Mouse (Mus musculus): ENCODE measurements at regions not wholly inside any gene's neighbourhood (a gene's known extent, or its start where the extent isn't known, plus 50 kb on each side); places are given as distances from the start of the nearest gene placed in this dataset.

DNA sequence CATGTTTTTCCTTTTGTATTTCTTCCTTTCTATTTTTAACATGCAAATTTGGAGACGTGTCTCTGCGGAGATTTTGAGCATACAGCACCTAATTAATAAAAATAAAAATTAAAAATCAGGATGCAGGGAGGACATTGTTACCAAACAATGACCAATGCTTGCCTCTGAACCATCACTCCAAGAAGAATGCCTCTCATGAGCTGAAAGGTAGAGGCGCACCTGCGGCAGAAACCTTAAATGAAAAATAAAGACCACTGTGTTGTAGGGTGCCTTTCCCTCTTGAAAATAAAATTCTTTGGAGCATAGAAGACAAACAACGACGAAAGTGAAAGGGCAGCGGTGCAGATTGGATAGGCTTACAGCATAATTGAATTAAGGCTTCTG, 204.8 kb upstream of the Isl1 start:
- Histone ChIP-seq H3K36me3 (ENCODE audit: control insufficient read depth, insufficient read depth, low read length) (no peaks in the 10 kb centered on the region), H3K27ac (replicated peaks; ENCODE audit: insufficient read depth, low read depth, low read length) (no peak overlapping the region), H3K9ac (ENCODE audit: low read depth, low read length) (no peak overlapping the region), H3K4me3 (ENCODE audit: insufficient read depth, low read depth, low read length) (no peak overlapping the region), H3K27me3 (ENCODE audit: control insufficient read depth, insufficient read depth, low read length) (no peaks in the 10 kb centered on the region), H3K79me2 (ENCODE audit: control insufficient read depth, insufficient read depth, low read length) (no peaks in the 10 kb centered on the region), H3K4me1 (ENCODE audit: control insufficient read depth, insufficient read depth, low read length) (no peaks in the 10 kb centered on the region)
- 63% methylated on average over 7 of the region's 7 CpGs for WGBS
- no peak for DNase-seq (ENCODE audit: extremely low read depth, low read depth, low spot score)
- TF ChIP-seq POLR2A (IDR thresholded peaks at IDR 0.05; ENCODE audit: extremely low read depth, insufficient read depth, low read length) (no peak), CTCF (IDR thresholded peaks at IDR 0.05; ENCODE audit: low read depth, low read length) (no peak)

DNA sequence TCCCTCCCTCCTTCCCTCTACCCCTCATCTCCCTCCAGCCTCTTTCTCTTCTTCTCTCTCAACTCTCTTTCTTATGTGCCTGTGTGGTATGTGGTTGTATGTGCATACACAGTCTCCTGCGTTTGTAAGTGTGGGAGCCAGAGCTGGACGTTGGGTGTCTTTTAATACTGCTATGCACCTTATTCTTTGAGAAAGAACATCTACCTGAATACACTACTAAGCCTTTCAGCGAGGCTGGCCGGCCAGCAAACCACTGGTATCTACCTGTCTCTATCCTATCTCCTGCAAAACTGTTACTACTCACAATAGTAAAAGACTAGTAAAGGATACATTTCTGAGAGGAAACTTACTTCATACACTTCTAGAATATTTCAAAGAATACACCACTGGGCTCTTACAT, 202.9 kb upstream of the Isl1 start:
- Histone ChIP-seq H3K27me3 (ENCODE audit: control insufficient read depth, insufficient read depth, low read length) (no peaks in the 10 kb centered on the region), H3K79me2 (ENCODE audit: control insufficient read depth, insufficient read depth, low read length) (no peaks in the 10 kb centered on the region), H3K4me3 (ENCODE audit: insufficient read depth, low read depth, low read length) (no peak overlapping the region), H3K4me1 (ENCODE audit: control insufficient read depth, insufficient read depth, low read length) (no peaks in the 10 kb centered on the region), H3K27ac (replicated peaks; ENCODE audit: insufficient read depth, low read depth, low read length) (no peak overlapping the region), H3K9ac (ENCODE audit: low read depth, low read length) (no peak overlapping the region), H3K36me3 (ENCODE audit: control insufficient read depth, insufficient read depth, low read length) (no peaks in the 10 kb centered on the region)
- TF ChIP-seq POLR2A (IDR thresholded peaks at IDR 0.05; ENCODE audit: extremely low read depth, insufficient read depth, low read length): no peak
- no peak for TF ChIP-seq CTCF (IDR thresholded peaks at IDR 0.05; ENCODE audit: low read depth, low read length)
- DNase-seq (ENCODE audit: extremely low read depth, low read depth, low spot score): no peak
- 76% methylated on average over 4 of the region's 4 CpGs for WGBS

DNA sequence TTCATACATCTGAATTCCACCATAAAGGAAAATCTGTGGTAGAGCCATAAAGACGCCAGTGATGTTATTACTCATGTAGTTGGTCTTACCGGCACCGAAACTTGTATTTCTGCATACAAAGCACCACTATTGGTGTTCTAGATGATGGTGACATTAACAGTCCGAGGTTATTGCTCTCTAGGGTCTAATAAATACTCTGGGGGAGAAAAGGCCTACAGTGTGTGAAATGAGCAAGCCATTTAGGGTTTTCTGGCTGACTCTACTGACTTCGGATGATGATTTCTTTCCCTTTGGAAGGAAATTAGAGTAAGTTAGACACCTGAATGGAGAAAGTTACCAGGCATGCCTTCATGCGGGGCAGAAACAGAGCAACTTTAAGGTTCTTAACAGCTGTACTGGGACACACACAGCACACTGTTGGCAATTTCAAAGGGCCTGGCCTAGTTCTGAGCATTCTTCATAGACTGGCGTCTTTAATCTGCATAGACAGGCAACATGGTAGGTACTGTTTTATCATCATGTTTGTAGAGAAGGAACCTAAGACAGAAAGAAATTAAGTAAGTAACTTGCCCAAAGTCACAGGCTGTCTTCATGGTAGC, 198.8 kb upstream of the Isl1 start:
- 82% methylated on average over 7 of the region's 7 CpGs for WGBS

DNA sequence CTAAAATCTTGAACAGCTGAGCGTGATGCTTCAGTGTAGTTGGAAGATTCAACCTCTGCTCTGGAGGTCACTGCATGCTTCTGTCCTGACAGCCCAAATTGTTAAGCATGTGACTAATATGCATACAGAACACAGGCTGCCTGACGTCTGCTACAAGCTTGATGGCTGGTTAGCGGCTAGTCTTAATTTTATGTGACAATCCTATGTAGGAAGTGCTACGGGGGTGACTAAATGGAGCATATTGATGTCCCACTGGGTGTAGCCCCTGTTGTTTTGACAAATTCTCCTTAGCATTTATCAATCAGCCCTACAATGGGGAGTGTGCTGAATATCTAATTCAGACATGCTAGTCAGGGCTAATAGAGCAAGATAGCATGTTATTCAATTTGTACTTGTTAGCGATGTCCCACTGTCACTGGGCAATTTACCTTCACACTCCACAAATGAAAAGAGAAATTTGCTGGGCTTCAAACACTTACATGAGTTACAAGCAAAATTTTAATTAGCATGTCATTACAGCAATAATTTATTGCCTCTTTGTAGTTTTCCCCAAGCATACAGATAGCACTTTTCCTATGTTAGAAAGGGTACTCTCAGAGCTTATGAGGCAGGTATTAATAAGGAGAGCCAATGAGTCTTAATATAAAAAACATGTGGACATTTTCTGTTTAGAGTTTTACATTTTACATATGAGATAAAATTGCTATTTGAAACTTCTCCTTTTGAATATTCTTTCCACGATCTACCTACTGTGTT, 188.3 kb upstream of the Isl1 start:
- H3K79me2 ChIP-seq (ENCODE audit: control insufficient read depth, insufficient read depth, low read length): no peaks in the 10 kb centered on the region
- no peak for TF ChIP-seq POLR2A (IDR thresholded peaks at IDR 0.05; ENCODE audit: extremely low read depth, insufficient read depth, low read length)
- TF ChIP-seq CTCF (IDR thresholded peaks at IDR 0.05; ENCODE audit: low read depth, low read length): no peak
- 83% methylated on average over 6 of the region's 6 CpGs for WGBS
- H3K9ac ChIP-seq (ENCODE audit: low read depth, low read length): no peak overlapping the region
- no peak overlapping the region for H3K4me3 ChIP-seq (ENCODE audit: insufficient read depth, low read depth, low read length)
- no peaks in the 10 kb centered on the region for H3K27me3 ChIP-seq (ENCODE audit: control insufficient read depth, insufficient read depth, low read length)
- DNase-seq (ENCODE audit: extremely low read depth, low read depth, low spot score): no peak
- no peaks in the 10 kb centered on the region for H3K36me3 ChIP-seq (ENCODE audit: control insufficient read depth, insufficient read depth, low read length)
- H3K4me1 ChIP-seq (ENCODE audit: control insufficient read depth, insufficient read depth, low read length): no peaks in the 10 kb centered on the region
- no peak overlapping the region for H3K27ac ChIP-seq (replicated peaks; ENCODE audit: insufficient read depth, low read depth, low read length)

More for the DNA sequence above, 198.8 kb upstream of the Isl1 start:
- H3K27ac ChIP-seq (replicated peaks; ENCODE audit: insufficient read depth, low read depth, low read length): no peak overlapping the region
- no peaks in the 10 kb centered on the region for H3K4me1 ChIP-seq (ENCODE audit: control insufficient read depth, insufficient read depth, low read length)
- no peaks in the 10 kb centered on the region for H3K36me3 ChIP-seq (ENCODE audit: control insufficient read depth, insufficient read depth, low read length)
- TF ChIP-seq POLR2A (IDR thresholded peaks at IDR 0.05; ENCODE audit: extremely low read depth, insufficient read depth, low read length) (no peak), CTCF (IDR thresholded peaks at IDR 0.05; ENCODE audit: low read depth, low read length) (no peak)
- no peaks in the 10 kb centered on the region for H3K79me2 ChIP-seq (ENCODE audit: control insufficient read depth, insufficient read depth, low read length)
- H3K27me3 ChIP-seq (ENCODE audit: control insufficient read depth, insufficient read depth, low read length): no peaks in the 10 kb centered on the region
- H3K4me3 ChIP-seq (ENCODE audit: insufficient read depth, low read depth, low read length): no peak overlapping the region
- DNase-seq (ENCODE audit: extremely low read depth, low read depth, low spot score): no peak
- no peak overlapping the region for H3K9ac ChIP-seq (ENCODE audit: low read depth, low read length)

DNA sequence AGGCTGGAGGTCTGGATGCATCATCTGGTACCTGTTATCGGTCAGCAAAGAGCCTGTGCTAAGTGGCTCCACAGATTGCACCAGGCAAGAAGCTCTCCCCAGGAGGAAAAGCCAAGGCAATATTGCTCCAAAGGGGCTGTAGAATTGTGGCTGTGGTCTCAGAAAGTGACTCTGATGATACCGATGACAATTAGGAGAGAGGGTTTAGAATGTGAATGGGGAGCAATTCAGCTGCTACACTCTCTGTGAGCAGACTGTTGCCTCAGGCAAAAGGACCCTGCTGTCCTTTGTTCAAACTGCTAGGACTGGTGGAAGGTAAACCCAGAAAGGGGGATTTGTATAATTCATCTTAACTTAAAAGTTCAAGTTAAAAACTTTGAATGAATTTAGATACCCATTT, 186.2 kb upstream of the Isl1 start:
- H3K9ac ChIP-seq (ENCODE audit: low read depth, low read length): no peak overlapping the region
- H3K4me1 ChIP-seq (ENCODE audit: control insufficient read depth, insufficient read depth, low read length): no peaks in the 10 kb centered on the region
- 53% methylated on average over 2 of the region's 2 CpGs for WGBS
- H3K27ac ChIP-seq (replicated peaks; ENCODE audit: insufficient read depth, low read depth, low read length): no peak overlapping the region
- H3K4me3 ChIP-seq (ENCODE audit: insufficient read depth, low read depth, low read length): no peak overlapping the region
- H3K27me3 ChIP-seq (ENCODE audit: control insufficient read depth, insufficient read depth, low read length): no peaks in the 10 kb centered on the region
- no peaks in the 10 kb centered on the region for H3K36me3 ChIP-seq (ENCODE audit: control insufficient read depth, insufficient read depth, low read length)
- H3K79me2 ChIP-seq (ENCODE audit: control insufficient read depth, insufficient read depth, low read length): no peaks in the 10 kb centered on the region
- no peak for DNase-seq (ENCODE audit: extremely low read depth, low read depth, low spot score)
- TF ChIP-seq POLR2A (IDR thresholded peaks at IDR 0.05; ENCODE audit: extremely low read depth, insufficient read depth, low read length): no peak
- TF ChIP-seq CTCF (IDR thresholded peaks at IDR 0.05; ENCODE audit: low read depth, low read length): no peak

DNA sequence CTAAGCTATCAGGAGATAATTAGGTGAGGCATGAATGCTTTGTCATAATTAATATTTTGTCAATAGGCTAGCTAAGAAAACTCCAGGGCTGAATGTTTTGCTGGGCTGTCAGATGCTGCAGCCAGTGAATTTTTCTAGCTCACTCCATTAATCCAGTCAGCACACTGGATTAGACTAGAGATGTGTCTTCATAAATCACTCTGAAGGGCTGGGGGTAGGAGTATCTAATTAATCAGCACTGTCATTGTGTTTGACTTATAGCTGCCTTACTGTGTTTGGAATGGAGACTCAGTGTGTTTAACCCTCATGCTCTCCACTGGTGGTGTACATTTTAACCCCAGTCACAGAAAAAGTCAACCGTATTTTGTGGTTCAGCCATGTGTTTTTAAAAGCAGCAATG, 179.9 kb upstream of the Isl1 start:
- H3K9ac ChIP-seq (ENCODE audit: low read depth, low read length): no peak overlapping the region
- H3K27ac ChIP-seq (replicated peaks; ENCODE audit: insufficient read depth, low read depth, low read length): no peak overlapping the region
- H3K4me3 ChIP-seq (ENCODE audit: insufficient read depth, low read depth, low read length): no peak overlapping the region
- no peaks in the 10 kb centered on the region for H3K27me3 ChIP-seq (ENCODE audit: control insufficient read depth, insufficient read depth, low read length)
- WGBS: 55% methylated on average over 1 of the region's 1 CpGs
- H3K79me2 ChIP-seq (ENCODE audit: control insufficient read depth, insufficient read depth, low read length): no peaks in the 10 kb centered on the region
- no peak for DNase-seq (ENCODE audit: extremely low read depth, low read depth, low spot score)
- TF ChIP-seq POLR2A (IDR thresholded peaks at IDR 0.05; ENCODE audit: extremely low read depth, insufficient read depth, low read length) (no peak), CTCF (IDR thresholded peaks at IDR 0.05; ENCODE audit: low read depth, low read length) (no peak)
- no peaks in the 10 kb centered on the region for H3K4me1 ChIP-seq (ENCODE audit: control insufficient read depth, insufficient read depth, low read length)
- H3K36me3 ChIP-seq (ENCODE audit: control insufficient read depth, insufficient read depth, low read length): no peaks in the 10 kb centered on the region

Measured in liver, adult 2 months (tissue).